Mouse (Mus musculus): ENCODE results near the gene Apc2. TPM values are rescaled to one million over a fixed set of nuclear protein-coding genes. Genes with fewer than 3 reads are reported as not detected.

The Apc2 gene
- polyA plus RNA-seq (2014; fragmentation: Illumina TruSeq; extraction: RNeasy Lipid Tissue Mini Kit (QIAGEN cat#74804); ENCODE audit: low replicate concordance), result not detected

GRCm38 (mm10) chr10:80295618-80296425 is at the start of gene Apc2:
TSS of gene Apc2 (plus strand) at chr10:80295977.

GRCm38 (mm10) chr10:80248971-80249640 is 46.7 kb upstream of the Apc2 start, which contains the start of gene Ndufs7:
TSS of gene Ndufs7 (plus strand) at chr10:80249121.

GRCm38 (mm10) chr10:80260642-80261584 is 34.9 kb upstream of the Apc2 start, which contains the start of the genes Gamt and Dazap1:
TSS of gene Gamt (minus strand) at chr10:80261012.
TSS of gene Dazap1 (plus strand) at chr10:80261486.

GRCm38 (mm10) chr10:80292251-80293146 is 3.3 kb upstream of the Apc2 start, which contains the start of gene Rps15:
TSS of gene Rps15 (plus strand) at chr10:80292453.

GRCm38 (mm10) chr10:80320340-80320760 is 24.6 kb downstream of the Apc2 start, which contains the start of gene 2310011J03Rik:
TSS of gene 2310011J03Rik (minus strand) at chr10:80320537.

GRCm38 (mm10) chr10:80329273-80330081 is 33.7 kb downstream of the Apc2 start, which contains the start of the genes Pcsk4 and Reep6:
TSS of gene Pcsk4 (minus strand) at chr10:80329498.
TSS of gene Reep6 (plus strand) at chr10:80329953.

GRCm38 (mm10) chr10:80348244-80348781 is 52.5 kb downstream of the Apc2 start, which contains the start of gene Adamtsl5:
TSS of gene Adamtsl5 (minus strand) at chr10:80348412.

GRCm38 (mm10) chr10:80356001-80356682 is 60.4 kb downstream of the Apc2 start, which contains the start of gene Plk5:
TSS of gene Plk5 (plus strand) at chr10:80356459.

Other genes starting within 250 kb of the Apc2 start
- gene Gpx4, start 248.8 kb upstream of the Apc2 start, polyA plus RNA-seq (2014; fragmentation: Illumina TruSeq; extraction: RNeasy Lipid Tissue Mini Kit (QIAGEN cat#74804); ENCODE audit: low replicate concordance), result 27.2 TPM
- 0.52 TPM for gene Sbno2, start 190.4 kb upstream of the Apc2 start, polyA plus RNA-seq (2014; fragmentation: Illumina TruSeq; extraction: RNeasy Lipid Tissue Mini Kit (QIAGEN cat#74804); ENCODE audit: low replicate concordance)
- gene Stk11, start 180.2 kb upstream of the Apc2 start, polyA plus RNA-seq (2014; fragmentation: Illumina TruSeq; extraction: RNeasy Lipid Tissue Mini Kit (QIAGEN cat#74804); ENCODE audit: low replicate concordance), result 3.0 TPM
- gene Atp5d, start 157.3 kb upstream of the Apc2 start, polyA plus RNA-seq (2014; fragmentation: Illumina TruSeq; extraction: RNeasy Lipid Tissue Mini Kit (QIAGEN cat#74804); ENCODE audit: low replicate concordance), result 1.8 TPM
- gene Cbarp, start 155.1 kb upstream of the Apc2 start, polyA plus RNA-seq (2014; fragmentation: Illumina TruSeq; extraction: RNeasy Lipid Tissue Mini Kit (QIAGEN cat#74804); ENCODE audit: low replicate concordance), result not detected
- 7.7 TPM for gene Midn, start 147.7 kb upstream of the Apc2 start, polyA plus RNA-seq (2014; fragmentation: Illumina TruSeq; extraction: RNeasy Lipid Tissue Mini Kit (QIAGEN cat#74804); ENCODE audit: low replicate concordance)
- gene Cirbp, start 130.0 kb upstream of the Apc2 start, polyA plus RNA-seq (2014; fragmentation: Illumina TruSeq; extraction: RNeasy Lipid Tissue Mini Kit (QIAGEN cat#74804); ENCODE audit: low replicate concordance), result 12.5 TPM
- not detected for gene 1600002K03Rik, start 123.0 kb upstream of the Apc2 start, polyA plus RNA-seq (2014; fragmentation: Illumina TruSeq; extraction: RNeasy Lipid Tissue Mini Kit (QIAGEN cat#74804); ENCODE audit: low replicate concordance)
- gene Efna2, start 116.5 kb upstream of the Apc2 start, polyA plus RNA-seq (2014; fragmentation: Illumina TruSeq; extraction: RNeasy Lipid Tissue Mini Kit (QIAGEN cat#74804); ENCODE audit: low replicate concordance), result 0.37 TPM
- gene Mum1, start 69.5 kb upstream of the Apc2 start, polyA plus RNA-seq (2014; fragmentation: Illumina TruSeq; extraction: RNeasy Lipid Tissue Mini Kit (QIAGEN cat#74804); ENCODE audit: low replicate concordance), result 3.4 TPM
- 3.5 TPM for gene Ndufs7, start 46.9 kb upstream of the Apc2 start, polyA plus RNA-seq (2014; fragmentation: Illumina TruSeq; extraction: RNeasy Lipid Tissue Mini Kit (QIAGEN cat#74804); ENCODE audit: low replicate concordance)
- gene Gamt, start 35.0 kb upstream of the Apc2 start, polyA plus RNA-seq (2014; fragmentation: Illumina TruSeq; extraction: RNeasy Lipid Tissue Mini Kit (QIAGEN cat#74804); ENCODE audit: low replicate concordance), result not detected
- 26.5 TPM for gene Dazap1, start 34.5 kb upstream of the Apc2 start, polyA plus RNA-seq (2014; fragmentation: Illumina TruSeq; extraction: RNeasy Lipid Tissue Mini Kit (QIAGEN cat#74804); ENCODE audit: low replicate concordance)
- gene Rps15, start 3.5 kb upstream of the Apc2 start, polyA plus RNA-seq (2014; fragmentation: Illumina TruSeq; extraction: RNeasy Lipid Tissue Mini Kit (QIAGEN cat#74804); ENCODE audit: low replicate concordance), result 1.6 TPM
- 0.52 TPM for gene 2310011J03Rik, start 24.6 kb downstream of the Apc2 start, polyA plus RNA-seq (2014; fragmentation: Illumina TruSeq; extraction: RNeasy Lipid Tissue Mini Kit (QIAGEN cat#74804); ENCODE audit: low replicate concordance)
- not detected for gene Pcsk4, start 33.5 kb downstream of the Apc2 start, polyA plus RNA-seq (2014; fragmentation: Illumina TruSeq; extraction: RNeasy Lipid Tissue Mini Kit (QIAGEN cat#74804); ENCODE audit: low replicate concordance)
- gene Reep6, start 34.0 kb downstream of the Apc2 start, polyA plus RNA-seq (2014; fragmentation: Illumina TruSeq; extraction: RNeasy Lipid Tissue Mini Kit (QIAGEN cat#74804); ENCODE audit: low replicate concordance), result 5.9 TPM
- 5.3 TPM for gene Adamtsl5, start 52.4 kb downstream of the Apc2 start, polyA plus RNA-seq (2014; fragmentation: Illumina TruSeq; extraction: RNeasy Lipid Tissue Mini Kit (QIAGEN cat#74804); ENCODE audit: low replicate concordance)
- not detected for gene Plk5, start 60.5 kb downstream of the Apc2 start, polyA plus RNA-seq (2014; fragmentation: Illumina TruSeq; extraction: RNeasy Lipid Tissue Mini Kit (QIAGEN cat#74804); ENCODE audit: low replicate concordance)
- gene Mex3d, start 91.7 kb downstream of the Apc2 start, polyA plus RNA-seq (2014; fragmentation: Illumina TruSeq; extraction: RNeasy Lipid Tissue Mini Kit (QIAGEN cat#74804); ENCODE audit: low replicate concordance), result 2.9 TPM
- gene Mbd3, start 103.6 kb downstream of the Apc2 start, polyA plus RNA-seq (2014; fragmentation: Illumina TruSeq; extraction: RNeasy Lipid Tissue Mini Kit (QIAGEN cat#74804); ENCODE audit: low replicate concordance), result not detected
- 1.4 TPM for gene Uqcr11, start 110.9 kb downstream of the Apc2 start, polyA plus RNA-seq (2014; fragmentation: Illumina TruSeq; extraction: RNeasy Lipid Tissue Mini Kit (QIAGEN cat#74804); ENCODE audit: low replicate concordance)
- 4.8 TPM for gene Tcf3, start 137.7 kb downstream of the Apc2 start, polyA plus RNA-seq (2014; fragmentation: Illumina TruSeq; extraction: RNeasy Lipid Tissue Mini Kit (QIAGEN cat#74804); ENCODE audit: low replicate concordance)
- 0.11 TPM for gene Onecut3, start 198.9 kb downstream of the Apc2 start, polyA plus RNA-seq (2014; fragmentation: Illumina TruSeq; extraction: RNeasy Lipid Tissue Mini Kit (QIAGEN cat#74804); ENCODE audit: low replicate concordance)
- gene Atp8b3, start 243.1 kb downstream of the Apc2 start, polyA plus RNA-seq (2014; fragmentation: Illumina TruSeq; extraction: RNeasy Lipid Tissue Mini Kit (QIAGEN cat#74804); ENCODE audit: low replicate concordance), result not detected

Measured in small intestine, adult 10 weeks (tissue).